In genomic region chr7:98734876-98735275, GRCm38 (mm10) we compare ENCODE assay signal across 9 mouse cellular contexts. TPM values are rescaled to one million over a fixed set of nuclear protein-coding genes. Genes with fewer than 3 reads are reported as not detected.
DNase-seq lines count a peak whose midpoint lies in the region; ATAC-seq lines count a peak whose summit lies in the region.
"Had no signal": no experiment of that assay in that cellular context is flagged by ENCODE, and none has a peak within 500 bp of the region (broad histone marks: within the 10 kb centered on the region; RNA-seq: fewer than 3 reads in every experiment).

No protein-coding gene starts in this region.

- H3K9me3 ChIP-seq in embryonic facial prominence, embryonic 10.5 days = no peaks in the 10 kb centered on the region
- no peaks in the 10 kb centered on the region for H3K9me3 ChIP-seq in heart, embryonic 16.5 days (replicated peaks; ENCODE audit: control insufficient read depth, low read length)
- no peaks in the 10 kb centered on the region for H3K9me3 ChIP-seq in limb, embryonic 13.5 days
- H3K9me3 ChIP-seq: midbrain, embryonic 12.5 days had no signal

- H3K4me1 ChIP-seq in embryonic facial prominence, embryonic 10.5 days = peaks cover 31% of the 10 kb centered on the region
- peaks cover 11% of the 10 kb centered on the region for H3K4me1 ChIP-seq in heart, embryonic 16.5 days (ENCODE audit: control insufficient read depth, insufficient read depth, low read length)
- peaks cover 26% of the 10 kb centered on the region for H3K4me1 ChIP-seq in limb, embryonic 13.5 days

- H3K9ac ChIP-seq in heart, embryonic 16.5 days (ENCODE audit: low read length) = peak overlapping the region; percentile 21; the same call in 1 of the 2 replicates
- peak overlapping the region; percentile 48; the same call in 1 of the 2 replicates for H3K9ac ChIP-seq in limb, embryonic 13.5 days
- H3K9ac ChIP-seq: midbrain, embryonic 12.5 days had no signal

- WGBS in embryonic facial prominence, embryonic 10.5 days = 25% methylated on average over 10 of the region's 10 CpGs
- 18% methylated on average over 10 of the region's 10 CpGs for WGBS in heart, embryonic 16.5 days
- 14% methylated on average over 10 of the region's 10 CpGs for WGBS in limb, embryonic 13.5 days

- peak overlapping the region; percentile 45 for H3K4me2 ChIP-seq in heart, embryonic 16.5 days (ENCODE audit: low read depth, low read length)
- peak overlapping the region; percentile 44 for H3K4me2 ChIP-seq in limb, embryonic 13.5 days (replicated peaks)
- H3K4me2 ChIP-seq: midbrain, embryonic 12.5 days had no signal

- peak; percentile 89 for ATAC-seq in heart, embryonic 16.5 days (replicated peaks; ENCODE audit: extremely low read depth, insufficient read depth, low FRiP score)
- ATAC-seq in limb, embryonic 13.5 days (ENCODE audit: low FRiP score, low read depth) = peak; percentile 73

- H3K4me3 ChIP-seq in embryonic facial prominence, embryonic 10.5 days = no peak overlapping the region
- no peak overlapping the region for H3K4me3 ChIP-seq in heart, embryonic 16.5 days (ENCODE audit: low read length)
- H3K4me3 ChIP-seq in limb, embryonic 13.5 days = peak overlapping the region; percentile 3; the same call in 1 of the 2 replicates
- H3K4me3 ChIP-seq: midbrain, embryonic 12.5 days had no signal

- no peak overlapping the region; the same call in 1 of the 2 replicates for H3K27ac ChIP-seq in embryonic facial prominence, embryonic 10.5 days (replicated peaks)
- H3K27ac ChIP-seq in heart, embryonic 16.5 days (ENCODE audit: low read length) = no peak overlapping the region
- H3K27ac ChIP-seq in limb, embryonic 13.5 days = 0 out of 2 replicates have a peak overlapping the region, but pooled peaks have one; percentile 33
- H3K27ac ChIP-seq: midbrain, embryonic 12.5 days had no signal

- no peaks in the 10 kb centered on the region for H3K36me3 ChIP-seq in embryonic facial prominence, embryonic 10.5 days (replicated peaks)
- no peaks in the 10 kb centered on the region for H3K36me3 ChIP-seq in heart, embryonic 16.5 days (ENCODE audit: control insufficient read depth, insufficient read depth)
- H3K36me3 ChIP-seq in limb, embryonic 13.5 days = no peaks in the 10 kb centered on the region
- H3K36me3 ChIP-seq: midbrain, embryonic 12.5 days had no signal

- DNase-seq in heart, adult 11 months = peak; percentile 92
- no peak for DNase-seq in heart, adult 8-10 months (ENCODE audit: low spot score)
- peak; percentile 28 for DNase-seq in 3T3-L1 (ENCODE audit: low read depth, low spot score)
- peak; percentile 30 for DNase-seq in embryonic facial prominence, embryonic 10.5 days (ENCODE audit: low spot score)
- DNase-seq in adrenal gland, postnatal 25 days = no peak
- DNase-seq in spleen, adult 12 weeks (ENCODE audit: low spot score) = no peak

- peaks cover 40% of the 10 kb centered on the region for H3K27me3 ChIP-seq in embryonic facial prominence, embryonic 10.5 days (replicated peaks; ENCODE audit: low read depth, poor library complexity, severe bottlenecking)
- H3K27me3 ChIP-seq in heart, embryonic 16.5 days (ENCODE audit: control insufficient read depth, insufficient read depth, low read length) = 0 out of 2 replicates have a peak, but pooled peaks cover 2% of the 10 kb centered on the region
- peaks cover 45% of the 10 kb centered on the region for H3K27me3 ChIP-seq in limb, embryonic 13.5 days

RNA-seq across cellular contexts. Expression of gene Thap12, which starts 32.0 kb away (rescaled TPM):
- total RNA-seq in heart, adult 8-10 months (2022) = 10 to 100 TPM; 70.7 to 89.1 (median 82.6) TPM
- polyA plus RNA-seq in embryonic facial prominence, embryonic 10.5 days (2016; fragmentation: Nextera tagmentation; extraction: Ambion mirVana) = 56.8 and 57.5 TPM in 2 replicates
- 36.6 and 40.6 TPM in 2 replicates for polyA plus RNA-seq in heart, embryonic 16.5 days (2015; fragmentation: Nextera tagmentation; extraction: Ambion mirVana)
- 69.9 and 73.9 TPM in 2 replicates for polyA plus RNA-seq in limb, embryonic 13.5 days (2015; fragmentation: Nextera tagmentation; extraction: Ambion mirVana)
- 68.2 and 76.1 TPM in 2 replicates for total RNA-seq in adrenal gland, postnatal 25 days (2021)

Comparison
In these comparisons a context has a peak if more than half of its experiments do, and no peak if none do; other contexts are left out.
1. DNase-seq: peak in heart, adult 11 months (single experiment), 3T3-L1 (single experiment) and embryonic facial prominence, embryonic 10.5 days (single experiment); none in heart, adult 8-10 months (single experiment), adrenal gland, postnatal 25 days (single experiment) and spleen, adult 12 weeks (single experiment).